Mouse (Mus musculus): ENCODE results near the gene Cul9.
"Not testable (repeated sequence)": the region's sequence is repeated elsewhere in the genome, so short reads cannot be mapped to it uniquely, and the experiment has no call there.

Gene Cul9

GRCm38 (mm10) chr17:46502775-46503174 is 43.4 kb downstream of the Cul9 start:
- no peak for DNase-seq (ENCODE audit: low spot score)

- DNase-seq (ENCODE audit: low spot score): no peak
These were observed 48.2 kb downstream of the Cul9 start for GRCm38 (mm10) chr17:46497956-46498355.

GRCm38 (mm10) chr17:46496623-46497434 is 49.4 kb downstream of the Cul9 start, which contains the start of gene Dnph1:
TSS of gene Dnph1 (plus strand) at chr17:46496711.
- peak; percentile 78 for DNase-seq (ENCODE audit: low spot score)

GRCm38 (mm10) chr17:46496081-46496480 is 50.1 kb downstream of the Cul9 start:
- not testable (repeated sequence) for DNase-seq (ENCODE audit: low spot score)

- peak; percentile 20 for DNase-seq (ENCODE audit: low spot score)
These were observed 50.7 kb downstream of the Cul9 start for GRCm38 (mm10) chr17:46495486-46495885.

GRCm38 (mm10) chr17:46487431-46487830 is 58.8 kb downstream of the Cul9 start, which contains the start of gene Ttbk1:
TSS of gene Ttbk1 (minus strand) at chr17:46487675.
- no peak for DNase-seq (ENCODE audit: low spot score)

GRCm38 (mm10) chr17:46486995-46487394 is 59.2 kb downstream of the Cul9 start:
- no peak for DNase-seq (ENCODE audit: low spot score)

GRCm38 (mm10) chr17:46484461-46484875 is 61.7 kb downstream of the Cul9 start:
- DNase-seq (ENCODE audit: low spot score): no peak

GRCm38 (mm10) chr17:46484021-46484431 is 62.2 kb downstream of the Cul9 start:
- no peak for DNase-seq (ENCODE audit: low spot score)

- no peak for DNase-seq (ENCODE audit: low spot score)
These were observed 62.6 kb downstream of the Cul9 start for GRCm38 (mm10) chr17:46483561-46484001.

GRCm38 (mm10) chr17:46477286-46477685 is 68.9 kb downstream of the Cul9 start:
- DNase-seq (ENCODE audit: low spot score): no peak

GRCm38 (mm10) chr17:46476601-46477000 is 69.6 kb downstream of the Cul9 start:
- no peak for DNase-seq (ENCODE audit: low spot score)

GRCm38 (mm10) chr17:46467830-46468229 is 78.4 kb downstream of the Cul9 start:
- no peak for DNase-seq (ENCODE audit: low spot score)

- no peak for DNase-seq (ENCODE audit: low spot score)
These were observed 84.0 kb downstream of the Cul9 start for GRCm38 (mm10) chr17:46462226-46462625.

- DNase-seq (ENCODE audit: low spot score): no peak
These were observed 84.8 kb downstream of the Cul9 start for GRCm38 (mm10) chr17:46461347-46461746.

GRCm38 (mm10) chr17:46460673-46461072 is 85.5 kb downstream of the Cul9 start:
- no peak for DNase-seq (ENCODE audit: low spot score)

- no peak for DNase-seq (ENCODE audit: low spot score)
These were observed 87.7 kb downstream of the Cul9 start for GRCm38 (mm10) chr17:46458439-46458838.

- peak; percentile 21 for DNase-seq (ENCODE audit: low spot score)
These were observed 88.4 kb downstream of the Cul9 start for GRCm38 (mm10) chr17:46457791-46458190.

- peak; percentile 12 for DNase-seq (ENCODE audit: low spot score)
These were observed 91.0 kb downstream of the Cul9 start for GRCm38 (mm10) chr17:46455110-46455691.

GRCm38 (mm10) chr17:46454539-46454938 is 91.6 kb downstream of the Cul9 start:
- DNase-seq (ENCODE audit: low spot score): no peak

- DNase-seq (ENCODE audit: low spot score): no peak
These were observed 92.2 kb downstream of the Cul9 start for GRCm38 (mm10) chr17:46453970-46454411.

- no peak for DNase-seq (ENCODE audit: low spot score)
These were observed 92.8 kb downstream of the Cul9 start for GRCm38 (mm10) chr17:46453302-46453948.

GRCm38 (mm10) chr17:46452683-46453082 is 93.5 kb downstream of the Cul9 start:
- no peak for DNase-seq (ENCODE audit: low spot score)

Measured in lung, postnatal 25 days (tissue).